Mouse (Mus musculus) kidney, adult 2 months (tissue): ENCODE measurements around the gene Ppil1.

Experiments
- CTCF ChIP-seq: fragments of 200-500 bp; conservative IDR thresholded peaks from 2 replicates; pipeline ENCODE4 v1.5.1; 2011; ENCODE audit warnings: low read depth, mild to moderate bottlenecking, control low read depth, low read length, moderate library complexity, mixed read lengths; ENCODE audit not compliant: insufficient read depth, insufficient read length
- POLR2A ChIP-seq: fragments of 200-500 bp; IDR thresholded peaks from one replicate; pipeline ENCODE4 v1.6.1; 2011; ENCODE audit warnings: low read depth, low read length, control low read depth

- TF ChIP-seq CTCF (no peak), POLR2A (no peak)
Observed at GRCm38 (mm10) chr17:29253684-29254083, 10.3 kb downstream of the Ppil1 start.
